Mouse (Mus musculus) erythroblast, embryonic 14.5 days (primary cell): Measurements from ENCODE around the gene Mcur1. TPM values are rescaled to one million over a fixed set of nuclear protein-coding genes. Genes with fewer than 3 reads are reported as not detected.

Experiments used
- H3K27me3 ChIP-seq: 2 replicates; pipeline ENCODE4 v1.6.1; 2012; ENCODE audit warnings: inconsistent platforms; ENCODE audit not compliant: control insufficient read depth
- H3K36me3 ChIP-seq: 2 replicates; pipeline ENCODE4 v1.6.1; 2012; ENCODE audit warnings: mild to moderate bottlenecking, inconsistent platforms; ENCODE audit not compliant: control insufficient read depth
- H3K4me1 ChIP-seq: 2 replicates; pipeline ENCODE4 v1.6.1; 2012; ENCODE audit warnings: inconsistent platforms; ENCODE audit not compliant: control insufficient read depth
- H3K4me3 ChIP-seq: replicated peaks from 2 replicates; pipeline ENCODE3; 2012; ENCODE audit warnings: moderate library complexity, mild to moderate bottlenecking, inconsistent platforms
- H3K9me3 ChIP-seq: 2 replicates; pipeline ENCODE4 v1.6.1; 2012; ENCODE audit warnings: low read length, inconsistent platforms, mixed read lengths; ENCODE audit not compliant: control insufficient read depth
- GATA1 ChIP-seq: IDR thresholded peaks from 2 replicates; pipeline ENCODE4 v1.6.1; 2012; ENCODE audit warnings: low read length, inconsistent platforms, mixed read lengths
- TAL1 ChIP-seq: IDR thresholded peaks from 3 replicates; pipeline ENCODE4 v1.6.1; 2012; ENCODE audit warnings: low read length, inconsistent platforms, mixed read lengths
- polyA plus RNA-seq: library from polyadenylated mRNA; stranded (reverse); fragments of >175 nt; gene quantifications from 2 replicates; pipeline ENCODE4 v1.2.3, GENCODE M21; 2012

The Mcur1 gene
- 0.23 and 0.30 TPM in 2 replicates for polyA plus RNA-seq

DNA sequence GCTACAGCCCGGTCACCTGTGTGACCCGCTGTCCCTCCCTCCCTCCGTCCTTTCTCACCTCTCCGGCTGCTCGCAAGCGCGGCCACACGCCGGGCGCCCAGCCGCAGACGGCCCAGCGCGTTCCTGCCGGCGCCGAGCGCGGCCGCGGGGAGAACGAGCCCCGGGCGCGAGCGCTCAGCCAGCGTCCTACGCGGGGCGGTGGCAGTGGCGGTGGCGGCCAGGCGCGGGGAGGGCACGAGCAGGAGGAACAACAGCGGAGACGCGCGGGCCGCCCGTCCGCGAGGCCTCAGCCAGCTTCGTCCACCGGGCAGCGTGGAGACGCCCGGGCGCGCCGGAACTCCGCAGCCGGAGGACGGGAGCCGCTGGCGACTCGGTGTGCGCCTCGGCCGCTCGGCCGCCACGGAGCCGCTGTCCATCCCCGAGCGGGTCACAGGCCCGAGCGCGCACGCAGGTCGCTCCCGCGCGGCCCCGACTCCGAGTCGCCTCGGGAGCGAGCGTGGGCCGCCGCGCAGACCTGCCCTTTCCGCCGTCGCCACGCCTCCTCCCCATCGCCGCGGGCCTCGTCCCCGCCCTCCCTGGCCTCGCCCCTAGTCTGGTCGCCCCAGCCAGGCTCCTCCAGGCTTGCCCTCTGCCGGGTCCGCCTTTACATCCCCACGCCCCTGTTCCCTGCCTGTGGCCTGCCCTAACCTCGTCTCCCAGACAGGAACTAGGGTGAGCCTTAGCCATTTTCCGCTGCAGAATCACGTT, at the start of gene Mcur1:
Mcur1 (minus strand) TSS at position 481 of the 747 bp plus-strand sequence.
- TF ChIP-seq GATA1 (no peak), TAL1 (no peak)
- H3K4me3 ChIP-seq, result peak within 1 kb of the TSS; percentile 87
- H3K36me3 ChIP-seq, result peaks cover 4% of the 10 kb centered on the region
- H3K4me1 ChIP-seq, result peaks cover 44% of the 10 kb centered on the region
- H3K9me3 ChIP-seq, result no peaks in the 10 kb centered on the region
- H3K27me3 ChIP-seq, result peaks cover 14% of the 10 kb centered on the region

DNA sequence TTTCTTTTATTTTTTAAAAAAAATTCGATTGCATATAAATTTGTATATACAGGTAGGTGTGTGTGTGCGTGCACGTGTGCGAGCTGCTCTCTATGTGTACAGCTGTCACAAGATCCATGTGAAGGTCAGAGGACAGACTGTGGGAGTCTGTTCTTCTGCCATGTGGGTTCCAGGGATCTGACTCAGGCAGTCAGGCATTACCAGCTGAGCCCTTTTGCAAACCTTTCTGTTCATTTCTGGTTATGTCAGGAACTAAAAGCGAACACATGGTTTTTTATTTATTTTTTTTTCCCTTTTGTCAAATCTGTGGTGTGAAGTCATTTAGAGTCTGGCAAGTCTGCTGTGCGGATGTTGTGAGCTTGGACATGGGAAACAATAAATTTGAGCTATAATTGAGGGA, 48.9 kb upstream of the Mcur1 start:
- H3K27me3 ChIP-seq, result no peaks in the 10 kb centered on the region
- no peaks in the 10 kb centered on the region for H3K4me1 ChIP-seq
- no peaks in the 10 kb centered on the region for H3K36me3 ChIP-seq
- H3K9me3 ChIP-seq, result no peaks in the 10 kb centered on the region
- no peak overlapping the region for H3K4me3 ChIP-seq
- TF ChIP-seq TAL1 (no peak), GATA1 (no peak)

DNA sequence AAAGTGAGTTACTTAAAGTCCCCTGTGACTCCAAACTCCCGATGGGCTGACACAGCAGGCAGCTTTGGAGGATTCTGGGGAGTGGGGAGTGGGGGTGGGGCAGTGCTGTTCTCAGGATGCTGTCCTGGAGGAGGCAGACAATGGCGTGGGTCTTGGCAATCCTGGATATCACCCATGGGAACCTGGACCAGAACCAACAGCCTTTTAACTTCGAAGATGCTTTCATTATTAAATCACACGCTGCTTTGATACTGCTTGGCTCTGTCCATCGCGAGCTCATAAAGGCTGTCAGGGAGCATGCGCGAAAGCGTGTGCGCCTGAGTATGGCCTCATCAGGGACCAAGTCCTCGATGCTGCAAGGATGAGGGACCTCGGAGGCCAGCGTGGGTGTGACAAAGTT, 43.1 kb upstream of the Mcur1 start:
- no peak for TF ChIP-seq GATA1
- TF ChIP-seq TAL1, result no peak
- no peaks in the 10 kb centered on the region for H3K4me1 ChIP-seq

DNA sequence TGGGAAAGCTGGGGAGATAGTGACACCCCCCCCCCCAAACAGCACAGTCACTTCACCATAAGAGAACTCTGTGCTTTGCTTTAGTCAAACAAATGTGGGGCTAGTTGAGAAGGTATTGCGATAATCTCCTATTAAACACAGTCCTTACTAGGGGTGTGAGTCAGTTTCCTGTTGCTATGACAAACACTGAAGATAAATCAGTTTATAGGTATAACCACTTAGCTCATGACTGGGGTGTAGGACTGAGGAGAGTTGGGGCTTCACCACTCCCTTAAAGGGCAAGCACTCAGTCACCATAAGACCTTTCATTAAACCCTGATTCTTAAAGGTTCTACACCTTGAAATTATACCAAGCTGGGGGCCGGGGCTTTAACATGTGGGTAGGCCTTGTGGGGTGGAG, 42.4 kb upstream of the Mcur1 start:
- no peaks in the 10 kb centered on the region for H3K4me1 ChIP-seq
- TF ChIP-seq TAL1, result no peak
- TF ChIP-seq GATA1, result no peak
- no peaks in the 10 kb centered on the region for H3K9me3 ChIP-seq
- H3K36me3 ChIP-seq, result no peaks in the 10 kb centered on the region
- H3K4me3 ChIP-seq, result no peak overlapping the region
- no peaks in the 10 kb centered on the region for H3K27me3 ChIP-seq

More for the DNA sequence above, 43.1 kb upstream of the Mcur1 start:
- no peaks in the 10 kb centered on the region for H3K9me3 ChIP-seq
- H3K36me3 ChIP-seq, result no peaks in the 10 kb centered on the region
- H3K27me3 ChIP-seq, result no peaks in the 10 kb centered on the region
- H3K4me3 ChIP-seq, result no peak overlapping the region

DNA sequence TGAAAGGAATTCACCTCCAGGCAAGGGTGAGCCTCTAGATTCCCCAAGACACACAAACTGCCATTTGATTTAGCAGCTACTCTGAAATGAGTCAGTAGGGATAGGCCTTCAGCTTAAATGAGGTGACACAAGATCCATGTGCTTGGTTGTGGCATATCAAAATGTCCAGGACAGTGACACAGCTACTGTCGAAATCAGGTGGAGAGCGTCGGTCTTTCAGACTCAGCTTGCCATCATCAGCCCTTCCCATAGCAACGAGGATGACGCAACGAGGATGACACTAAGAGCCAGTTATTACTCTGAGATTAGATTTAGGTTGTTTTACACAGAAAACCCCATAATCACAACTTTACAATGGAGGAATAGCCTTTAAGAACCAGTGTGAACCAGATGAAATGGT, 41.0 kb upstream of the Mcur1 start:
- no peaks in the 10 kb centered on the region for H3K27me3 ChIP-seq
- TF ChIP-seq TAL1, result no peak
- no peak for TF ChIP-seq GATA1
- H3K4me3 ChIP-seq, result no peak overlapping the region
- no peaks in the 10 kb centered on the region for H3K4me1 ChIP-seq
- no peaks in the 10 kb centered on the region for H3K36me3 ChIP-seq
- no peaks in the 10 kb centered on the region for H3K9me3 ChIP-seq

DNA sequence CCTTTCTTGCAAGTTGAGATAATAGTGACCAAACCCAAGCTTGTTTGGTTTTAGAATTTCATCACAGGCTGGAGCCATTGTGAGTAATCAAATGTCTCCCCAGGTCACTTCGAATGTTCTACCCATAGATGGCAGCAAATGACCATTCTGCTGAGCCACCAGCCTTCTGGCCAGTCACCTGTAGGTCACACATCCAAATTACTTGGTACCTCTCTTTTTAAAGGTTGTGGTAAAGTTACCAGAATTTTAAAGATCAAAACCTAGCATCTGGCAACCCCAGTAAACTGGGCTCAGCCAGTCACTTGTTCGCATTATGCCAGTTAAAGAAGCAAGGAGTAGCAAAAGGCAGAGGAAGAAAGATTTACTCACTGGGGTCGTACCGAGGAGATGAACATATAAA, 35.9 kb upstream of the Mcur1 start:
- Histone ChIP-seq H3K9me3 (no peaks in the 10 kb centered on the region), H3K36me3 (no peaks in the 10 kb centered on the region), H3K4me3 (no peak overlapping the region), H3K27me3 (peaks cover 13% of the 10 kb centered on the region), H3K4me1 (no peaks in the 10 kb centered on the region)
- no peak for TF ChIP-seq GATA1
- no peak for TF ChIP-seq TAL1

DNA sequence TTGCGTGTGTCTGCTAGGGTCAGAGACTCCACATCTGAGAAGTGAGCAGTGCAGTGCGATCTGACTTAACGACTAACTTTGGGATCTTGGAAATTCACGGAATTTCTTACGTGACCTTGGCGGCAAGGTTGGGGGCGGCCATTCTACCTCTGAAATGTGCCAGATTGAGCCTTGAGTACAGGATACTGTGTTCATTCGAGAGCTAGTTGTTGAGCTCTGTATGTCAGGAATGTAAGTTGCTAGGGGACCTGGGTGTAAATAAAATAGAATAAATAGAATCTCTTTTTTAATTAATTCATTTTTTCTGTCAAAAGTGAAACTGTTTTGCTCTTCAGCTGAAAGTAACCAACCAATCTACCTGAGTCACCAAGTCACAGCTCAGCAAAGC, 32.7 kb upstream of the Mcur1 start:
- Histone ChIP-seq H3K27me3 (peaks cover 13% of the 10 kb centered on the region), H3K36me3 (no peaks in the 10 kb centered on the region), H3K4me1 (no peaks in the 10 kb centered on the region), H3K4me3 (no peak overlapping the region), H3K9me3 (no peaks in the 10 kb centered on the region)
- TF ChIP-seq GATA1, result no peak

DNA sequence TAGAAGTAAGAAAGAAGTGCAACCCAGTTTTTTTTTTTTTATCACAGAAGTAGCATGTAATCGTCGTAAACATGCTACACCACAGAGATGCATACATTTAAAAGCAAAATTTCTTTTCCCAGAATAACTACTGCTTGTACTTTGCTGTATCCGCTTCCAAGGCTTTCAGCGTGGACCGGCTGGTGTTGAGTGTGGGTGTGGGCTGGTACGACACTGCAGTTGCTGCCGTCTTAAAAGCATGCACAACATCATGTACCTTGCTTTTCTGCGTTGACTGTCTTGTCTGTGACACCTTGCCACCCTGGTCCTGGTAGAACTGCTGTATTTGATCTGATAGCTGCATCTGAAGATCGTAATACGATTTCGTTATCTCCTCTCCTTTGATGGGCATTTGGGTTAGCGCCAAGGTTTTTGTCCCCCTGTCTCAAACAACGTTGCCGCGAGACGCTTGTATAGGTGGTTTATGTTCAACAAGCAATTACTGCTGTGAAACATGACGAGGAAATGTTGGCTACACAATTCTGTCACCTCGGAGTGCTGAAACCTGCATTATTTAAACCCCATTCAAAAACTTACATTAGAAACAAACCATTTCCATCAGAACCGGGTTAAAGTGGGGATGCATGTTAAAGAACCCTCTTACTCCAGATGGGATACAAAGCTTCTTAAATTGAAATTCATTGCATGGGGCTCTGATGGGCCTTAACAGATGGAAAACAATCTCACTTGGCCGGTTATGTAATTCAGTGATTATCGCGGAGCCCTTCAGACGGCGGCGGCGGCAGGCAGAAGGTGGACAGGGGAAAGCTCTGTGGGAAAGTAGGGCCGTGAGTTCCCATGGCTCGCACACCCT, 32.1 kb upstream of the Mcur1 start:
- TF ChIP-seq GATA1 (no peak), TAL1 (no peak)
- peaks cover 13% of the 10 kb centered on the region for H3K27me3 ChIP-seq
- no peaks in the 10 kb centered on the region for H3K4me1 ChIP-seq
- H3K9me3 ChIP-seq, result no peaks in the 10 kb centered on the region
- H3K36me3 ChIP-seq, result no peaks in the 10 kb centered on the region
- no peak overlapping the region for H3K4me3 ChIP-seq
